Mouse (Mus musculus): ENCODE measurements at regions not wholly inside any gene's neighbourhood (a gene's known extent, or its start where the extent isn't known, plus 50 kb on each side); places are given as distances from the start of the nearest gene placed in this dataset.

DNA sequence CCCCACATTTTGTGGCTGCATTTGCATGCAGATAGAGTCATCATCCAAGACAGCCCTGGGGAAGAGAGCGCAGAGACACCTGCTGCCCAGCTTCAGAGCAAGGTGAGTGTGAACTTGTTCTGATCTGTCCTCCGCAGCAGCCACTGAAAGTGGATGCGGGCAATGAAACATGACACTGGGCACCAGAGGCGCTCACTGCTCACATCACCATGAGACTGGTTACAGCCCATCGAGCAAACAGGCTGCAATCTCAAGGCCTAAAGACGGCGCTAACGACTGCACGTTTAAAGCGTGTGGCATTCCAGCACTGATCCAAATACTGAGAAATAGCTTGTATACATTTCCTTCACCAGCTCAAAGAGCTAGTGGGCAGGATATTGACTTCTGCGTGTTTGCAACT lies 65.8 kb downstream of the Barhl2 start:
- DNase-seq (ENCODE audit: low spot score), result no peak

DNA sequence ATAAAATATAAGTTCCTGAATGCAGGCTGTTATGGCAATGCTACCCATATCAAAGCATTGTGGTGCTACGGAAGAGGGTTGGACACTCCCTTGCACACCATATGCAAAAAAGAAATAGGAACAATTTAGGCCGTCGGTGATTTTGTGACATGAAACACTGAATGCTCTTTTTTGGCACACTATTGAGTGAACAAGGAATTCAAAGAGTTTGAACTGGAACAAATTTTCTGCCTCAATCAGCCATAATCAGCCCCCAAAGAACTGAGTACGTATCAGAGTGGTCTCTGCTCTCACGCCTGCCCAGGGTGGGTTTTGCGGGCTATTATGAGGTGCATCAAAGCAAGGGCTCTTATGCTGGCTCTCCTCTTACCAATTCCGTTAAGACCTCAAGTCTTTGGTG lies 71.3 kb downstream of the Barhl2 start:
- DNase-seq (ENCODE audit: low spot score), result no peak

DNA sequence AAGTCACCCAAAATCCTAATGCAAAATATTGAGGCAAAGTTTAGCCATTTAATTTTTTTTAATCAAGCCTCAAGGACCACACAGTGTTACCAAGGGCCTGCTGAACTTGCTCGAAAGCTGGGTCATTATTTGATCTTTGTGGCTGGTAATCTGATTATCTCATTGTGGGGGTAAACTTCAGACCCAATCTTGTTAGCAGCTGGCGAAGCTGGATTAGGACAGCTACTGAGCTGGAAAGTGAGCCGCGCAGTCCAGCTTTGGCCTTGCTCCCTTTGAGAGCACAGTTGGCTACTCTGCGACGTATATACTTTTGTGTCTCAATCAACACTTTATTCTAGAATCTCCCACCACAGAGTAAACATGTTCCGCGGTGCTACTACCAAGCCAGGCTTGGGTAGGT lies 72.1 kb downstream of the Barhl2 start:
- DNase-seq (ENCODE audit: low spot score), result peak; percentile 20

GRCm38 (mm10) chr5:106385219-106385618 lies 72.7 kb downstream of the Barhl2 start:
- no peak for DNase-seq (ENCODE audit: low spot score)

- no peak for DNase-seq (ENCODE audit: low spot score)
Observed at GRCm38 (mm10) chr5:106384138-106384770, 73.7 kb downstream of the Barhl2 start.

- peak; percentile 23 for DNase-seq (ENCODE audit: low spot score)
Observed at GRCm38 (mm10) chr5:106381919-106382318, 76.0 kb downstream of the Barhl2 start.

- DNase-seq (ENCODE audit: low spot score), result no peak
Observed at GRCm38 (mm10) chr5:106380631-106381285, 77.2 kb downstream of the Barhl2 start.

- no peak for DNase-seq (ENCODE audit: low spot score)
Observed at GRCm38 (mm10) chr5:106376781-106377525, 81.0 kb downstream of the Barhl2 start.

DNA sequence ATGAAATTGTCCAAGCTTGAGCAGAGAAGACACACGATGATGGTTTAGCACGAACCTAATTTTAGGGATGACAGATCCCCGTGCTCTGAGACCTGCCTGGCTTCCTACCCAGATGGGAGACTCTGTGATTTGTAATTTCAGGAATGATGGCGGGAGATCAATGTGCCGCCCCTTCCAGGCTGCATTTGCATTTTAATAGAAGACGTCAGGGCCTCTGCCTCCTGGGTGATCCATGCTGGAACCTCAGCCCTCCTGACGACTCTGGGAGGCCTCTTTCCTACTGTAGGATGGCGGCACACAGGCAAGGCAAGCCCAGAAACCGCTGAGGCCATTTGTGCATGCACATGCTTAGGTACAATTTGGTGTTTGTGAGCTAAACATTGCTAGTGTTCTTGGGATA lies 90.1 kb downstream of the Barhl2 start:
- no peak for DNase-seq (ENCODE audit: low spot score)

- DNase-seq (ENCODE audit: low spot score), result no peak
Observed at GRCm38 (mm10) chr5:106367312-106367711, 90.7 kb downstream of the Barhl2 start.

DNA sequence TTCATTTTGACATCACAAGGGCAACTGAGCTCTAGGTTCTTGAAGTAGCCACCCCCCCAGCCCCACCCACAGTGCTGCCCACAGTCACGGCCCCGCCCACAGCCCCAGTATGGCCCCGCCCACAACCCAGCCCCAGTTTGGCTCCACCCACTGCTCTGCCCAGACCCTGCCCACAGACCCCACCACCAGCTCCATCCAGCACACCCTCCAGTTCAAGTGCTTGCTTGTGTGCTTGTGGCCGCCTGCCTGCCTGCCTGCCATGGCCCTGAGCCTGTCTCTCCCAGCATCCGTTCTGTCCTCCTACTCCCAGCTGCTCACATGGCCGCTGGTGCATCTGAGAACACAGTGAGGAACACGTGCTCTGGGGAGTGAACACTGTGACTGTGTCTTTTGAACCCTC lies 92.0 kb downstream of the Barhl2 start:
- DNase-seq (ENCODE audit: low spot score), result no peak

- DNase-seq (ENCODE audit: low spot score), result peak; percentile 60
Observed at GRCm38 (mm10) chr5:106365094-106365493, 92.9 kb downstream of the Barhl2 start.

GRCm38 (mm10) chr5:106351348-106351747 lies 106.6 kb downstream of the Barhl2 start:
- DNase-seq (ENCODE audit: low spot score), result no peak

DNA sequence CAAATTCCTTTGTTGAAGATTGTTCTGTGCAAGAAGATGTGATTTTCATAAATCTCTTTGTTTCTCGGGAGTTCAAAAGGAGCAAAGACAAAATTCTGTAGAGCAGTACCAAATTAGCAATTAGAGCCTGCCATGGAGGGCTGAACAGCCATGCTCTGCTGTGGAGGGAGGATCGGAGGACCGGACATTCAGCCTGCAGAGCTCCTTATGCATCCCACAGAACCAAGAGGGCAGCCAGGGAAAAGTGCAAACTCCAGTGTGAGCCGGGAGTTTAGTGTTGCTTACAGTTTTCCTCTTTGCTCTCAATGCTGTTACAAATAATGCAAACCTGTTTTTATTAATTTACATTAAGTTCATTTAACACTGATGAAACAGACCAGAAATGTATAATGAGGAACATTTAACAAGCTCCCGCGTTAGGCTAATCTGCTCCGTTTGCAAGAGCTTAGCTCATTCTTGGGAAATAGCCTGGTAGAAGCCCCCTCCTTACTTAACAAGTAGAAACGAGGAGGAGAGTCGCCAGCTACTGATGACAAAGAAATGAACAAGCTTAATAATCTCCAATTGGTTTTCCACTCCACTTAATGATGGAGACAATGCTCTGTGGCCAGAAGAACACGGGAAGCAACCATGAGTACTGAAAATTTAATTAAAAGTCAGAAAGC lies 108.0 kb downstream of the Barhl2 start:
- DNase-seq (ENCODE audit: low spot score), result no peak

DNA sequence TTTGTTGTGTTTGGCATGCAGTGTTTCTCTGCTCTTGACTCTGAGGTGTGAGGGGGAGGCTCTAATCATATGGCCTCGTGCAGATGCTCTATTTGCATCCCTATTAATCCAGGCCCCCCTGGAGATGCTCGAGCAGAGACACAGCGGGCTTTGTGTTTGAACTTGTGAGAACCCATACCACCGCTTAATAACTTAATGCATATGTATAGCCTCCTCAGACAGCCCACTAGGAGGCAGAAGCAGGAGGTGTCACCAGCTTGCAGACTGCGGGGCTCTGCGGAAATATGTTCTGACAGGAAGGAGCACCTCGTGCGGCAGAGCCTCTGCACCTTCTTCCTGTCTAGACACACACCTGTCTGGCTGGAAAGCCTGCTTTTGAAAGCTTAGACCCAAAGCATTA lies 113.7 kb downstream of the Barhl2 start:
- DNase-seq (ENCODE audit: low spot score), result peak; percentile 23

GRCm38 (mm10) chr5:106343601-106344000 lies 114.4 kb downstream of the Barhl2 start:
- DNase-seq (ENCODE audit: low spot score), result no peak

DNA sequence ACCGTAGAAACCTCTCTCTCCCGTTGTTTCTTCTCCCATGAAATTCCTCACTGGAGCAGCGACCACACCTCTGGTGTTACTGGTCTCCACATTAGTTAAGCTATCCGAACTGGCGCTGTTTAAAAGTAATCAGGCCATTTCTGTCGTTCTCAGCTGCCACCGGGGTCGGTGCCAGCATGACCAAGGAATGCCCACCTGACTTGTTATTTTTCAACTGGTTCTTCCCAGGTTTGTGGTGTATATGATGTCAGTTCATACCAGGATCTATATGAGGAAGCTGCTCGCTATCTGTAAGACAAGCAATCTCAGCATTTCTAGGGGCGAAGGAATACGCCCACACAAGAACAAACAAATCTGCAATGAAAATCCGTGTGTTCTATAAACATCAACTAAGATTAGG lies 116.6 kb downstream of the Barhl2 start:
- no peak for DNase-seq (ENCODE audit: low spot score)

- no peak for DNase-seq (ENCODE audit: low spot score)
Observed at GRCm38 (mm10) chr5:106335639-106336038, 122.3 kb downstream of the Barhl2 start.

- no peak for DNase-seq (ENCODE audit: low spot score)
Observed at GRCm38 (mm10) chr5:106327592-106328150, 130.3 kb downstream of the Barhl2 start.

GRCm38 (mm10) chr5:106322574-106323215 lies 135.3 kb downstream of the Barhl2 start:
- peak; percentile 77 for DNase-seq (ENCODE audit: low spot score)

DNA sequence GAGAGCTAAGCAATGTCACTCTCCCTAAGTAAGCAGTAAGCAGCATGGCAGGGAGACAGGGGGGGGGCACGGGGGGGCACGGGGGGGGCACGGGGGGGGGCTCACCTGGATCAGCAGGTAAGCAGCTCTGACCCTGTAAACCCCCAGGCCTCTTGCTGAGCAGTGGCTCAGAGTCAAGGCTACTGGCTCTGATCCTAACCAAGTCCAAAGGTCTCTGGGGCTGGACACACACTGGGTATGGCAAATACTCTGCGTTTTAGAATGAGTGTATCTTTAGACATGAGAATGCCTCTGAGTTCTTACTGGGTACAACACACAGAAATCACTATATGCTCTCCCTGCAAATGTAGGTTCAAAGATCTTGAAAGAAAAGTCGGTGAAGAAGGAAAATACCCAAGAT lies 136.5 kb downstream of the Barhl2 start:
- DNase-seq (ENCODE audit: low spot score), result no peak

DNA sequence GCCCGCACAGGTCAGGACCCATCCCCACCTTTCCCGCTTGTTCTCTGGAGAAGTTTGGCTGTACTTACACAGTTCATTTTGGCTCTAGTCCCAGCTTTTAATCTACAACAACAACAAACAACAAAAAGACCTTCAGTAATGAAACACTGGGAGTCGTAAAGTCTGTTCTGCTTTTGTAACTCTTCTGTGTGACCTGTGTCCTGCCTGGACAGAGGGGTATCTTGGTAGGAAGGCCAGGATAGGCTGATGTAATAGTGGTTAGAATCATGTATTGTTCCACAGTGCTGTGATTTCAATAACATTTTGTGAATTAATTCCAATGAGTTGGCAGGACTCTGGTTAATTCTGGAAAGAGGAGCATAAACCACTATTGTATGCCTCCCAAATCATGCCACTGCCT lies 136.9 kb downstream of the Barhl2 start:
- DNase-seq (ENCODE audit: low spot score), result no peak

Measured in embryo, embryonic 10 days (tissue).